In genomic region chr17:30188031-30188981, GRCm38 (mm10) we compare ENCODE assay signal across 9 mouse cellular contexts.
DNase-seq lines count a peak whose midpoint lies in the region; ATAC-seq and TF ChIP-seq lines count a peak whose summit lies in the region.
"Had no signal": no experiment of that assay in that cellular context is flagged by ENCODE, and none has a peak within 500 bp of the region (broad histone marks: within the 10 kb centered on the region; RNA-seq: fewer than 3 reads in every experiment).

No protein-coding gene starts in this region.

- H3K27me3 ChIP-seq in kidney, embryonic 16.5 days (ENCODE audit: insufficient read depth, low read length): no peaks in the 10 kb centered on the region
- H3K27me3 ChIP-seq in forebrain, postnatal 0 days (ENCODE audit: insufficient read depth, low read length): no peaks in the 10 kb centered on the region
- H3K27me3 ChIP-seq in limb, embryonic 15.5 days: no peaks in the 10 kb centered on the region

- H3K36me3 ChIP-seq in kidney, embryonic 16.5 days (ENCODE audit: insufficient read depth, low read length): no peaks in the 10 kb centered on the region
- H3K36me3 ChIP-seq in forebrain, postnatal 0 days (ENCODE audit: insufficient read depth): peaks cover 3% of the 10 kb centered on the region; the same call in 1 of the 2 replicates
- peaks cover 12% of the 10 kb centered on the region for H3K36me3 ChIP-seq in limb, embryonic 15.5 days

- no peak overlapping the region for H3K4me2 ChIP-seq in kidney, embryonic 16.5 days (replicated peaks; ENCODE audit: low read depth, low read length)
- peak overlapping the region; percentile 32 for H3K4me2 ChIP-seq in forebrain, postnatal 0 days (ENCODE audit: low read depth)
- H3K4me2 ChIP-seq in limb, embryonic 15.5 days: no peak overlapping the region

- H3K4me3 ChIP-seq in kidney, embryonic 16.5 days (ENCODE audit: low read length): no peak overlapping the region
- H3K4me3 ChIP-seq in forebrain, postnatal 0 days (ENCODE audit: low read depth, low read length): no peak overlapping the region
- H3K4me3 ChIP-seq in limb, embryonic 15.5 days: no peak overlapping the region

- peak overlapping the region; percentile 65 for H3K27ac ChIP-seq in kidney, embryonic 16.5 days (ENCODE audit: low read length)
- peak overlapping the region; percentile 80 for H3K27ac ChIP-seq in forebrain, postnatal 0 days (ENCODE audit: low read depth, low read length)
- H3K27ac ChIP-seq in limb, embryonic 15.5 days: peak overlapping the region; percentile 43

- H3K9ac ChIP-seq in kidney, embryonic 16.5 days (replicated peaks; ENCODE audit: low read length): peak overlapping the region; percentile 9; the same call in 1 of the 2 replicates
- H3K9ac ChIP-seq in forebrain, postnatal 0 days: 0 out of 2 replicates have a peak overlapping the region, but pooled peaks have one; percentile 4
- no peak overlapping the region for H3K9ac ChIP-seq in limb, embryonic 15.5 days

- DNase-seq in kidney, postnatal 14 days: no peak
- peak; percentile 38 for DNase-seq in cerebellum, adult 9-11 months
- DNase-seq in forebrain, postnatal 0 days: peak; percentile 74
- no peak for DNase-seq in urinary bladder, postnatal 4 days (ENCODE audit: low spot score in 2 of 2)
- no peak for DNase-seq in gastrocnemius, adult 18-20 months (ENCODE audit: low spot score)

- WGBS in kidney, embryonic 16.5 days: 27% methylated on average over 20 of the region's 20 CpGs
- WGBS in forebrain, postnatal 0 days: 7% methylated on average over 20 of the region's 20 CpGs
- WGBS in limb, embryonic 15.5 days: 19% methylated on average over 20 of the region's 20 CpGs

- ATAC-seq in kidney, embryonic 16.5 days (ENCODE audit: low FRiP score, low TSS enrichment): peak; percentile 59
- peak; percentile 86 for ATAC-seq in forebrain, postnatal 0 days
- ATAC-seq in limb, embryonic 15.5 days (ENCODE audit: insufficient number of reproducible peaks, low FRiP score, low TSS enrichment, low read depth): no peak
- no peak for ATAC-seq in megakaryocyte, adult 5-6 weeks (ENCODE audit: poor library complexity, severe bottlenecking)

- peaks cover 39% of the 10 kb centered on the region for H3K4me1 ChIP-seq in kidney, embryonic 16.5 days (ENCODE audit: insufficient read depth, low read length)
- peaks cover 25% of the 10 kb centered on the region for H3K4me1 ChIP-seq in forebrain, postnatal 0 days (ENCODE audit: insufficient read depth)
- peaks cover 42% of the 10 kb centered on the region for H3K4me1 ChIP-seq in limb, embryonic 15.5 days

- no peaks in the 10 kb centered on the region for H3K9me3 ChIP-seq in kidney, embryonic 16.5 days (ENCODE audit: low read length)
- no peaks in the 10 kb centered on the region for H3K9me3 ChIP-seq in forebrain, postnatal 0 days (ENCODE audit: low read length)
- no peaks in the 10 kb centered on the region for H3K9me3 ChIP-seq in limb, embryonic 15.5 days
- H3K9me3 ChIP-seq: G1E had no signal

- TF ChIP-seq CTCF in forebrain, postnatal 0 days (IDR thresholded peaks at IDR 0.05; ENCODE audit: low read depth): no peak

Comparison
In these comparisons a context has a peak if more than half of its experiments do, and no peak if none do; other contexts are left out.
1. ATAC-seq: peak in kidney, embryonic 16.5 days (single experiment) and forebrain, postnatal 0 days (single experiment); none in limb, embryonic 15.5 days (single experiment) and megakaryocyte, adult 5-6 weeks (single experiment).
2. DNase-seq: peak in cerebellum, adult 9-11 months (single experiment) and forebrain, postnatal 0 days (single experiment); none in kidney, postnatal 14 days (single experiment), urinary bladder, postnatal 4 days (0 of 2) and gastrocnemius, adult 18-20 months (single experiment).
3. Peak in every context shown above with its lines, with median percentiles within 50 percentile points of each other: H3K27ac ChIP-seq.